Mouse (Mus musculus): ENCODE measurements around the gene Fam193a. TPM values are rescaled to one million over a fixed set of nuclear protein-coding genes. Genes with fewer than 3 reads are reported as not detected.

The Fam193a gene
- 7.0 TPM for polyA plus RNA-seq (2017; shearing (Covaris generic))

GRCm38 (mm10) chr5:34369341-34370021 is at the start of gene Fam193a:
Gene Fam193a, plus strand, starts transcription at chr5:34369933.

GRCm38 (mm10) chr5:34336097-34336774 is 33.5 kb upstream of the Fam193a start, which contains the start of gene Rnf4:
Gene Rnf4, plus strand, starts transcription at chr5:34336289.

GRCm38 (mm10) chr5:34513466-34514217 is 143.9 kb downstream of the Fam193a start, which contains the start of gene Tnip2:
Gene Tnip2, minus strand, starts transcription at chr5:34513991.

GRCm38 (mm10) chr5:34525663-34526476 is 156.1 kb downstream of the Fam193a start, which contains the start of gene Sh3bp2:
Gene Sh3bp2, plus strand, starts transcription at chr5:34525838.

Other genes starting within 250 kb of the Fam193a start
- 0.80 TPM for gene Poln, start 200.5 kb upstream of the Fam193a start, polyA plus RNA-seq (2017; shearing (Covaris generic))
- gene Haus3, start 200.4 kb upstream of the Fam193a start, polyA plus RNA-seq (2017; shearing (Covaris generic)), result 105 TPM
- gene Mxd4, start 182.2 kb upstream of the Fam193a start, polyA plus RNA-seq (2017; shearing (Covaris generic)), result 49.1 TPM
- 3.3 TPM for gene Zfyve28, start 81.5 kb upstream of the Fam193a start, polyA plus RNA-seq (2017; shearing (Covaris generic))
- gene Cfap99, start 81.3 kb upstream of the Fam193a start, polyA plus RNA-seq (2017; shearing (Covaris generic)), result not detected
- 180 TPM for gene Rnf4, start 33.6 kb upstream of the Fam193a start, polyA plus RNA-seq (2017; shearing (Covaris generic))
- gene Tnip2, start 144.1 kb downstream of the Fam193a start, polyA plus RNA-seq (2017; shearing (Covaris generic)), result 38.9 TPM
- gene Sh3bp2, start 155.9 kb downstream of the Fam193a start, polyA plus RNA-seq (2017; shearing (Covaris generic)), result 12.0 TPM
- 241 TPM for gene Add1, start 203.7 kb downstream of the Fam193a start, polyA plus RNA-seq (2017; shearing (Covaris generic))